Mouse (Mus musculus): ENCODE data around the gene Stat5a. TPM values are rescaled to one million over a fixed set of nuclear protein-coding genes. Genes with fewer than 3 reads are reported as not detected.
A peak's percentile ranks its signal among the peaks of the same experiment; 100 is the strongest.

Stat5a gene
- polyA plus RNA-seq, 1 experiment from 2014 or later: 9.2 TPM

- 4% methylated on average over 12 of the region's 13 CpGs for WGBS
- no peak for ATAC-seq (ENCODE audit: low read depth)
Observed at GRCm38 (mm10) chr11:100849456-100850037, 9.6 kb upstream of the Stat5a start.

GRCm38 (mm10) chr11:100850038-100850777 lies 8.9 kb upstream of the Stat5a start, which contains the start of gene Stat5b:
TSS of gene Stat5b (minus strand) at chr11:100850724.
- Histone ChIP-seq H3K4me3 (ENCODE audit: low read depth, low read length) (peak within 1 kb of the TSS; percentile 92), H3K27ac (replicated peaks; ENCODE audit: low read depth, low read length) (peak within 1 kb of the TSS; percentile 75), H3K27me3 (replicated peaks; ENCODE audit: control insufficient read depth, insufficient read depth, low read length) (0 out of 2 replicates have a peak, but pooled peaks cover 4% of the 10 kb centered on the region), H3K9ac (ENCODE audit: low read depth, low read length) (peak within 1 kb of the TSS; percentile 91), H3K36me3 (ENCODE audit: control insufficient read depth, insufficient read depth, low read length) (no peaks in the 10 kb centered on the region), H3K4me2 (ENCODE audit: low read depth, low read length) (peak within 1 kb of the TSS; percentile 84), H3K9me3 (ENCODE audit: control insufficient read depth, low read length) (no peaks in the 10 kb centered on the region), H3K4me1 (ENCODE audit: control insufficient read depth, insufficient read depth, low read length) (peaks cover 15% of the 10 kb centered on the region)
- WGBS: 0% methylated on average over 9 of the region's 104 CpGs
- DNase-seq (ENCODE audit: low spot score) (peak; percentile 85), ATAC-seq (ENCODE audit: low read depth) (peak; percentile 81)

More at GRCm38 (mm10) chr11:100849456-100850037, 9.6 kb upstream of the Stat5a start:
- Histone ChIP-seq H3K36me3 (ENCODE audit: control insufficient read depth, insufficient read depth, low read length) (no peaks in the 10 kb centered on the region), H3K27ac (replicated peaks; ENCODE audit: low read depth, low read length) (peak overlapping the region; percentile 75; the same call in 1 of the 2 replicates), H3K27me3 (replicated peaks; ENCODE audit: control insufficient read depth, insufficient read depth, low read length) (0 out of 2 replicates have a peak, but pooled peaks cover 4% of the 10 kb centered on the region), H3K9me3 (ENCODE audit: control insufficient read depth, low read length) (no peaks in the 10 kb centered on the region), H3K9ac (ENCODE audit: low read depth, low read length) (peak overlapping the region; percentile 91), H3K4me2 (ENCODE audit: low read depth, low read length) (peak overlapping the region; percentile 84), H3K4me1 (ENCODE audit: control insufficient read depth, insufficient read depth, low read length) (peaks cover 15% of the 10 kb centered on the region), H3K4me3 (ENCODE audit: low read depth, low read length) (peak overlapping the region; percentile 92)
- DNase-seq (ENCODE audit: low spot score): no peak

GRCm38 (mm10) chr11:100850778-100851528 lies 8.2 kb upstream of the Stat5a start:
- H3K36me3 ChIP-seq (ENCODE audit: control insufficient read depth, insufficient read depth, low read length): no peaks in the 10 kb centered on the region
- H3K4me2 ChIP-seq (ENCODE audit: low read depth, low read length): peak overlapping the region; percentile 84
- H3K9me3 ChIP-seq (ENCODE audit: control insufficient read depth, low read length): no peaks in the 10 kb centered on the region
- peak; percentile 47 for DNase-seq (ENCODE audit: low spot score)
- H3K4me3 ChIP-seq (ENCODE audit: low read depth, low read length): peak overlapping the region; percentile 92
- ATAC-seq (ENCODE audit: low read depth): peak; percentile 45
- WGBS: 2% methylated on average over 23 of the region's 33 CpGs
- H3K27me3 ChIP-seq (replicated peaks; ENCODE audit: control insufficient read depth, insufficient read depth, low read length): 0 out of 2 replicates have a peak, but pooled peaks cover 4% of the 10 kb centered on the region
- H3K4me1 ChIP-seq (ENCODE audit: control insufficient read depth, insufficient read depth, low read length): peaks cover 15% of the 10 kb centered on the region
- H3K9ac ChIP-seq (ENCODE audit: low read depth, low read length): peak overlapping the region; percentile 91
- H3K27ac ChIP-seq (replicated peaks; ENCODE audit: low read depth, low read length): peak overlapping the region; percentile 75

- H3K9ac ChIP-seq (ENCODE audit: low read depth, low read length): no peak overlapping the region
- WGBS: 89% methylated on average over 2 of the region's 2 CpGs
- peaks cover 15% of the 10 kb centered on the region for H3K4me1 ChIP-seq (ENCODE audit: control insufficient read depth, insufficient read depth, low read length)
- H3K27me3 ChIP-seq (replicated peaks; ENCODE audit: control insufficient read depth, insufficient read depth, low read length): 0 out of 2 replicates have a peak, but pooled peaks cover 4% of the 10 kb centered on the region
- no peak overlapping the region for H3K4me2 ChIP-seq (ENCODE audit: low read depth, low read length)
- H3K9me3 ChIP-seq (ENCODE audit: control insufficient read depth, low read length): no peaks in the 10 kb centered on the region
- ATAC-seq (ENCODE audit: low read depth): no peak
- no peak overlapping the region for H3K4me3 ChIP-seq (ENCODE audit: low read depth, low read length)
- no peak for DNase-seq (ENCODE audit: low spot score)
- H3K36me3 ChIP-seq (ENCODE audit: control insufficient read depth, insufficient read depth, low read length): no peaks in the 10 kb centered on the region
- no peak overlapping the region for H3K27ac ChIP-seq (replicated peaks; ENCODE audit: low read depth, low read length)
Observed at GRCm38 (mm10) chr11:100852088-100852487, 7.1 kb upstream of the Stat5a start.

- 66% methylated on average over 5 of the region's 5 CpGs for WGBS
Observed at GRCm38 (mm10) chr11:100853018-100853417, 6.1 kb upstream of the Stat5a start.

GRCm38 (mm10) chr11:100854268-100854667 lies 4.9 kb upstream of the Stat5a start:
- Histone ChIP-seq H3K36me3 (ENCODE audit: control insufficient read depth, insufficient read depth, low read length) (no peaks in the 10 kb centered on the region), H3K27ac (replicated peaks; ENCODE audit: low read depth, low read length) (no peak overlapping the region), H3K4me1 (ENCODE audit: control insufficient read depth, insufficient read depth, low read length) (peaks cover 6% of the 10 kb centered on the region; the same call in 1 of the 2 replicates), H3K27me3 (replicated peaks; ENCODE audit: control insufficient read depth, insufficient read depth, low read length) (0 out of 2 replicates have a peak, but pooled peaks cover 4% of the 10 kb centered on the region), H3K9me3 (ENCODE audit: control insufficient read depth, low read length) (no peaks in the 10 kb centered on the region), H3K4me3 (ENCODE audit: low read depth, low read length) (no peak overlapping the region), H3K9ac (ENCODE audit: low read depth, low read length) (no peak overlapping the region), H3K4me2 (ENCODE audit: low read depth, low read length) (no peak overlapping the region)
- WGBS: 62% methylated on average over 4 of the region's 4 CpGs
- DNase-seq (ENCODE audit: low spot score): no peak
- ATAC-seq (ENCODE audit: low read depth): no peak

More at GRCm38 (mm10) chr11:100853018-100853417, 6.1 kb upstream of the Stat5a start:
- no peaks in the 10 kb centered on the region for H3K36me3 ChIP-seq (ENCODE audit: control insufficient read depth, insufficient read depth, low read length)
- H3K9ac ChIP-seq (ENCODE audit: low read depth, low read length): no peak overlapping the region
- ATAC-seq (ENCODE audit: low read depth): no peak
- no peak overlapping the region for H3K4me3 ChIP-seq (ENCODE audit: low read depth, low read length)
- DNase-seq (ENCODE audit: low spot score): no peak
- no peak overlapping the region for H3K27ac ChIP-seq (replicated peaks; ENCODE audit: low read depth, low read length)
- no peak overlapping the region for H3K4me2 ChIP-seq (ENCODE audit: low read depth, low read length)
- 0 out of 2 replicates have a peak, but pooled peaks cover 4% of the 10 kb centered on the region for H3K27me3 ChIP-seq (replicated peaks; ENCODE audit: control insufficient read depth, insufficient read depth, low read length)
- H3K9me3 ChIP-seq (ENCODE audit: control insufficient read depth, low read length): no peaks in the 10 kb centered on the region
- H3K4me1 ChIP-seq (ENCODE audit: control insufficient read depth, insufficient read depth, low read length): peaks cover 15% of the 10 kb centered on the region

- Histone ChIP-seq H3K9ac (ENCODE audit: low read depth, low read length) (no peak overlapping the region), H3K4me2 (ENCODE audit: low read depth, low read length) (no peak overlapping the region), H3K4me1 (ENCODE audit: control insufficient read depth, insufficient read depth, low read length) (peaks cover 10% of the 10 kb centered on the region; the same call in 1 of the 2 replicates), H3K27me3 (replicated peaks; ENCODE audit: control insufficient read depth, insufficient read depth, low read length) (0 out of 2 replicates have a peak, but pooled peaks cover 4% of the 10 kb centered on the region), H3K27ac (replicated peaks; ENCODE audit: low read depth, low read length) (no peak overlapping the region), H3K36me3 (ENCODE audit: control insufficient read depth, insufficient read depth, low read length) (no peaks in the 10 kb centered on the region), H3K4me3 (ENCODE audit: low read depth, low read length) (no peak overlapping the region), H3K9me3 (ENCODE audit: control insufficient read depth, low read length) (no peaks in the 10 kb centered on the region)
- no peak for DNase-seq (ENCODE audit: low spot score)
- no peak for ATAC-seq (ENCODE audit: low read depth)
- 88% methylated on average over 4 of the region's 4 CpGs for WGBS
Observed at GRCm38 (mm10) chr11:100855178-100855577, 4.0 kb upstream of the Stat5a start.

GRCm38 (mm10) chr11:100857960-100858359 lies 1.2 kb upstream of the Stat5a start:
- H3K9me3 ChIP-seq (ENCODE audit: control insufficient read depth, low read length): no peaks in the 10 kb centered on the region
- peaks cover 7% of the 10 kb centered on the region; the same call in 1 of the 2 replicates for H3K4me1 ChIP-seq (ENCODE audit: control insufficient read depth, insufficient read depth, low read length)
- H3K4me2 ChIP-seq (ENCODE audit: low read depth, low read length): no peak overlapping the region
- 68% methylated on average over 6 of the region's 6 CpGs for WGBS
- no peak overlapping the region for H3K9ac ChIP-seq (ENCODE audit: low read depth, low read length)
- H3K27me3 ChIP-seq (replicated peaks; ENCODE audit: control insufficient read depth, insufficient read depth, low read length): peaks cover 4% of the 10 kb centered on the region
- DNase-seq (ENCODE audit: low spot score) (no peak), ATAC-seq (ENCODE audit: low read depth) (no peak)
- H3K4me3 ChIP-seq (ENCODE audit: low read depth, low read length): no peak overlapping the region
- H3K36me3 ChIP-seq (ENCODE audit: control insufficient read depth, insufficient read depth, low read length): no peaks in the 10 kb centered on the region
- no peak overlapping the region for H3K27ac ChIP-seq (replicated peaks; ENCODE audit: low read depth, low read length)

All from embryonic facial prominence, embryonic 14.5 days (tissue).